Mouse (Mus musculus) hindbrain, postnatal 0 days (tissue): ENCODE results near the gene Ppid. TPM values are rescaled to one million over a fixed set of nuclear protein-coding genes. Genes with fewer than 3 reads are reported as not detected.

Experiments
- ATAC-seq: fragments of 200-750 bp; cut with Nextera tagmentation; 2 replicates; pipeline ENCODE4 v1.8.0; 2017; ENCODE audit warnings: mild to moderate bottlenecking, moderate TSS enrichment, moderate library complexity
- DNase-seq: peaks from one replicate; pipeline ENCODE4 v3.0.0-alpha.2; 2015; ENCODE audit warnings: low spot score
- H3K27ac ChIP-seq: fragments of 300-500 bp; sonication (generic); 2 replicates; pipeline ENCODE4 v1.5.1; 2014; ENCODE audit warnings: mild to moderate bottlenecking
- H3K27me3 ChIP-seq: fragments of 300-500 bp; sonication (generic); 2 replicates; pipeline ENCODE4 v1.6.1; 2014; ENCODE audit warnings: low read length, mixed read lengths; ENCODE audit not compliant: insufficient read depth
- H3K36me3 ChIP-seq: fragments of 300-500 bp; sonication (generic); 2 replicates; pipeline ENCODE4 v1.6.1; 2014; ENCODE audit warnings: low read length, mixed read lengths; ENCODE audit not compliant: insufficient read depth
- H3K4me1 ChIP-seq: fragments of 300-500 bp; sonication (generic); 2 replicates; pipeline ENCODE4 v1.6.1; 2014; ENCODE audit warnings: antibody characterized with exemption, low read length, mixed read lengths; ENCODE audit not compliant: insufficient read depth
- H3K4me2 ChIP-seq: fragments of 300-500 bp; sonication (generic); 2 replicates; pipeline ENCODE4 v1.6.1; 2014; ENCODE audit warnings: low read depth, mild to moderate bottlenecking, low read length, moderate library complexity, mixed read lengths
- H3K4me3 ChIP-seq: fragments of 300-500 bp; sonication (generic); 2 replicates; pipeline ENCODE4 v1.5.1; 2014; ENCODE audit warnings: low read length
- H3K9ac ChIP-seq: fragments of 300-500 bp; sonication (generic); replicated peaks from 2 replicates; pipeline ENCODE4 v1.6.1; 2014; ENCODE audit warnings: mild to moderate bottlenecking, low read length, moderate library complexity, mixed read lengths
- H3K9me3 ChIP-seq: fragments of 300-500 bp; sonication (generic); 2 replicates; pipeline ENCODE4 v1.6.1; 2016; ENCODE audit warnings: low read length, mixed read lengths
- CTCF ChIP-seq: IDR thresholded peaks from 2 replicates; pipeline ENCODE4 v1.5.1; 2016; ENCODE audit warnings: antibody characterized with exemption, control low read depth, low read depth
- WGBS: fragments of 180-500 bp; shearing (Covaris S2); extraction: QIAGEN DNeasy Blood & Tissue Kit; methylation state at CpG from one replicate; pipeline ENCODE4 v1.1.7; 2014; 5-methylcytosine and 5-hydroxymethylcytosine counted together
- polyA plus RNA-seq: library from polyadenylated mRNA; unstranded; fragments of >200 nt; fragmentation: Nextera tagmentation; extraction: Ambion mirVana; gene quantifications from 2 replicates; pipeline ENCODE4 v1.2.1, GENCODE M21; 2015
- total RNA-seq: library from RNA; depleted of rRNA; stranded (reverse); fragments of >200 nt; gene quantifications from 2 replicates; pipeline ENCODE4 v1.2.3, GENCODE M21; 2014

The Ppid gene
- total and polyA plus RNA-seq, 2 experiments from 2014 or later: 44.0 to 117 TPM

- no peak overlapping the region for H3K9ac ChIP-seq
- no peaks in the 10 kb centered on the region for H3K4me1 ChIP-seq
- no peak for DNase-seq
- ATAC-seq: no peak
- WGBS: 87% methylated on average over 5 of the region's 5 CpGs
- H3K27me3 ChIP-seq: no peaks in the 10 kb centered on the region
- H3K27ac ChIP-seq: no peak overlapping the region
- H3K36me3 ChIP-seq: no peaks in the 10 kb centered on the region
- TF ChIP-seq CTCF: no peak
- no peak overlapping the region for H3K4me3 ChIP-seq
- H3K9me3 ChIP-seq: no peaks in the 10 kb centered on the region
- no peak overlapping the region for H3K4me2 ChIP-seq
Observed at GRCm38 (mm10) chr3:79579891-79580575, 11.1 kb upstream of the Ppid start.

GRCm38 (mm10) chr3:79586804-79587203 lies 4.3 kb upstream of the Ppid start:
- DNase-seq: peak; percentile 95
- no peaks in the 10 kb centered on the region for H3K4me1 ChIP-seq
- H3K9me3 ChIP-seq: no peaks in the 10 kb centered on the region
- H3K36me3 ChIP-seq: no peaks in the 10 kb centered on the region
- no peak overlapping the region for H3K9ac ChIP-seq
- peak; percentile 81 for ATAC-seq
- no peak overlapping the region for H3K4me3 ChIP-seq
- 5% methylated on average over 6 of the region's 6 CpGs for WGBS
- TF ChIP-seq CTCF: peak; percentile 98
- H3K27me3 ChIP-seq: no peaks in the 10 kb centered on the region
- no peak overlapping the region for H3K27ac ChIP-seq
- no peak overlapping the region for H3K4me2 ChIP-seq

- H3K27me3 ChIP-seq: no peaks in the 10 kb centered on the region
- DNase-seq (no peak), ATAC-seq (no peak)
- H3K4me1 ChIP-seq: peaks cover 8% of the 10 kb centered on the region
- no peaks in the 10 kb centered on the region for H3K36me3 ChIP-seq
- H3K27ac ChIP-seq: no peak overlapping the region
- H3K9me3 ChIP-seq: no peaks in the 10 kb centered on the region
- H3K9ac ChIP-seq: no peak overlapping the region
- H3K4me3 ChIP-seq: no peak overlapping the region
- no peak for TF ChIP-seq CTCF
- 81% methylated on average over 2 of the region's 2 CpGs for WGBS
- H3K4me2 ChIP-seq: no peak overlapping the region
Observed at GRCm38 (mm10) chr3:79589671-79590070, 1.5 kb upstream of the Ppid start.

GRCm38 (mm10) chr3:79591793-79592471 lies 790 bp downstream of the Ppid start:
- ATAC-seq: 0 out of 2 replicates have a peak, but pooled peaks have one; percentile 2
- 5% methylated on average over 15 of the region's 15 CpGs for whole genome bisulfite sequencing
- H3K27ac ChIP-seq: peak overlapping the region; percentile 76; the same call in 1 of the 2 replicates
- peaks cover 12% of the 10 kb centered on the region for H3K36me3 ChIP-seq
- TF ChIP-seq CTCF: no peak
- no peaks in the 10 kb centered on the region for H3K9me3 ChIP-seq
- no peaks in the 10 kb centered on the region for H3K27me3 ChIP-seq
- H3K4me1 ChIP-seq: peaks cover 8% of the 10 kb centered on the region
- peak overlapping the region; percentile 76 for H3K9ac ChIP-seq
- no peak for DNase-seq
- H3K4me3 ChIP-seq: peak overlapping the region; percentile 88
- H3K4me2 ChIP-seq: peak overlapping the region; percentile 92

- DNase-seq (no peak), ATAC-seq (no peak)
- H3K4me1 ChIP-seq: peaks cover 8% of the 10 kb centered on the region
- H3K9ac ChIP-seq: no peak overlapping the region
- no peak overlapping the region for H3K27ac ChIP-seq
- WGBS: 96% methylated on average over 7 of the region's 7 CpGs
- no peaks in the 10 kb centered on the region for H3K27me3 ChIP-seq
- H3K36me3 ChIP-seq: peaks cover 26% of the 10 kb centered on the region
- no peak overlapping the region for H3K4me3 ChIP-seq
- H3K4me2 ChIP-seq: no peak overlapping the region
- no peaks in the 10 kb centered on the region for H3K9me3 ChIP-seq
- TF ChIP-seq CTCF: no peak
Observed at GRCm38 (mm10) chr3:79595468-79595867, 4.3 kb downstream of the Ppid start.

GRCm38 (mm10) chr3:79609886-79610285 lies 18.7 kb downstream of the Ppid start:
- peaks cover 36% of the 10 kb centered on the region for H3K36me3 ChIP-seq
- WGBS: 94% methylated on average over 2 of the region's 2 CpGs

More at GRCm38 (mm10) chr3:79609886-79610285, 18.7 kb downstream of the Ppid start:
- H3K27me3 ChIP-seq: no peaks in the 10 kb centered on the region
- H3K9ac ChIP-seq: no peak overlapping the region
- H3K27ac ChIP-seq: no peak overlapping the region
- no peak for ATAC-seq
- no peaks in the 10 kb centered on the region for H3K9me3 ChIP-seq
- no peaks in the 10 kb centered on the region for H3K4me1 ChIP-seq
- no peak overlapping the region for H3K4me2 ChIP-seq
- TF ChIP-seq CTCF: no peak
- no peak for DNase-seq
- no peak overlapping the region for H3K4me3 ChIP-seq
